Mouse (Mus musculus) small intestine, adult 2 months (tissue): Measurements from ENCODE around the gene Gnao1.

Experiments used
- CTCF ChIP-seq: fragments of 200-500 bp; IDR thresholded peaks from 2 replicates; pipeline ENCODE4 v1.5.1; 2012; ENCODE audit warnings: low read depth, mild to moderate bottlenecking, control low read depth, inconsistent platforms, low read length, moderate library complexity, mixed read lengths; ENCODE audit not compliant: insufficient replicate concordance, insufficient read length; ENCODE audit errors: extremely low read depth
- POLR2A ChIP-seq: fragments of 200-500 bp; IDR thresholded peaks from 2 replicates; pipeline ENCODE4 v1.6.1; 2012; ENCODE audit warnings: low read depth, mild to moderate bottlenecking, control low read depth, inconsistent platforms, low read length, moderate library complexity

DNA sequence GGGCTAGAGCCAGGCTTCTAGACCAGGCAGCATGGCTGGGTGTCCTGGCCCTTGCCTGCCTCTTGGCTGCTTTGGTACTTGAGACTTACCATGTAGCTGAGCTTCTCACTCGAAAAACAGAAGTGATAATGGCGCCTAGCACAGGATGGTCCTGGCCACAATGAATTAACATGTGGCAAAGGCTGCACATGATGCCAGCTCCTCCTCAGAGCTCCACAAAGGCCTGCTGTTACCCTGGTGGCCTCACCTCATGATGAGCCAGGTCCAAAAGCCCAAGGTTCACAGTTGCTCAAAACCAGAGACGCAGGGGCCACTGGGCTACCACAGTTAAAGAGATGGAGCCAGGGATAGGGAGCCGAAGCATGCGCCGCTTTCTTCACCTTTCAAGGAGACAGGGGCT is 97.2 kb downstream of the Gnao1 start:
- TF ChIP-seq CTCF (no peak), POLR2A (no peak)
